Mouse (Mus musculus) brain, embryonic 18.5 days (tissue): ENCODE measurements around the gene Erbb3.
A peak's percentile ranks its signal among the peaks of the same experiment; 100 is the strongest.
"Not testable (repeated sequence)": the region's sequence is repeated elsewhere in the genome, so short reads cannot be mapped to it uniquely, and the experiment has no call there.

Experiments used
- DNase-seq: peaks from one replicate; pipeline ENCODE4 v3.0.0-alpha.2; 2012; ENCODE audit warnings: low read depth, low spot score

Erbb3 gene

DNA sequence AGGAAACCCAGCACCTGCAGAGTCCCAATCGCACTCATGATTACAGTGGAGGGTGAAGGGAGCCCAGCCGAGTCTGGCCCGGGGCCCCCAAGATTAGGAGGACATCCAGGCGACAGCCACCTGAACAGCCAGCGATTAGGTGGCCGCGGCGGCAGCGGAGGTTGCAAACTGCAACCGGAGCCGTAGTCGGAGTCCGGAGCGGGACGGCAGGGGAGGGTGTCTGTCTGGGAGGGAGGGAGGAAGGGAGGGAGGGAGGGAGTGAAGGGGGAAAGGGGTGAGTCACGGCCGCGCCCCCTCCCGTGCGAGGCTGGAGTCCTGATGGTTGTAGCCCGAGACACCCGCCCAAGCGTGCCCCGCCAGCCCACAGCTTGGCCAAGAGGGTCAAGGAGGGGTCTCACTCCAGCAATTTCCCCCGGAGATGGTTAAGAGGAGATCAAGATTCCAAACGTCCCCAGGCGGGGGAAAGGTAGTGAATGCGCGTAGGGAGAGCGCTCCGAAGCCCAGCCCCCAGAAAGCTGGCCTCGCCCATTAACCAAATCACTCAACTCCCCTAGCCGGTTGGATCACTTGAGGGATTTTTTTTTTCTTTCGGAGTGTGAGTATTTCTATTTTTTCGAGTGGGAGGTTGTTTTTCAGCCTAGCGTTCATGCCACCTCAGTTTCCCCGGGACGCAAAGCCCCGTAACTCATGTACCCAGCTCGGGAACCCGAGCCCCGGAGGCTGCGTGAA, at the start of gene Erbb3:
Erbb3 (minus strand) TSS at position 189 of the 729 bp plus-strand sequence.
- no peak for DNase-seq

- no peak for DNase-seq
Measured at GRCm38 (mm10) chr10:128637011-128637410, 47.6 kb upstream of the Erbb3 start.

DNA sequence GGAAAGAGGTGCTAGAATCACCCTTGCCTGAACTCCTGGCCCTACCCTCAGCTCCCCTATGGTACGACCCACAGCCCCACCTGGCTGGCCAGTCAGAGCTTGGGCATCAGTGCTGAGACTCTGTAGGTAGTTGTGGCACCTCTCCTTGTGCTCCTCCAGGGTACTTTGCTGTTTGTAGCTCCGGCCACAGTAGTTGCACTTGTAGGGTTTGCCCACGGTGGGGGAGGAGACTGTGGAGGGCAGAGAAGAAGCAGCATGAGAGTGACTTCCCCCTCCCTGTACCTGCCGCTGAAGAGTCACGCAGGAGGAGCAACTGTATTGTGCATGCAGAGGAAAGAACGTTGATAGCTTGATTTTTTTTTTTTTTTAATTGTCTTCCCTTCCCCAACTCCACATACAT, 47.1 kb upstream of the Erbb3 start:
- no peak for DNase-seq

- no peak for DNase-seq
Measured at GRCm38 (mm10) chr10:128635697-128636096, 46.2 kb upstream of the Erbb3 start.

DNA sequence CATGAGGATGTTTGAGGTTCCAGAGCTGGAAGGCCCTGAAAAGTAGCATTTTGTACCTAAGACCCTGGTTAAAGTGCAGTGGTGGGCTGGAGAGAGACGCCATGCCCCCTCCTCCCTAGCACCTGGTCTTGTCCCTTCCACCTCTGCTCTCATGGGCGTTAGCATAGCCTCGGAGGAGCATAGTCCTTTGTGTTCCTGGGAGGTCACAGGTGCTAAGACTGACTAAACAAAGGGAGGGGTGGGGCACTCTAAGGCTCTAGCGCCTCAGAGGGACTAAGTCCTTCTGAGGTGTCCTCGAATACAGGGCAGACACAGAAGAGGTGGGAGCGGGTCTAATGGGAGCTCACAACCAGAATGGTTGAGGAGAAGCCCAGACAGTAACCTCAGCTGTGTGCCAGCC, 42.1 kb upstream of the Erbb3 start:
- no peak for DNase-seq

DNA sequence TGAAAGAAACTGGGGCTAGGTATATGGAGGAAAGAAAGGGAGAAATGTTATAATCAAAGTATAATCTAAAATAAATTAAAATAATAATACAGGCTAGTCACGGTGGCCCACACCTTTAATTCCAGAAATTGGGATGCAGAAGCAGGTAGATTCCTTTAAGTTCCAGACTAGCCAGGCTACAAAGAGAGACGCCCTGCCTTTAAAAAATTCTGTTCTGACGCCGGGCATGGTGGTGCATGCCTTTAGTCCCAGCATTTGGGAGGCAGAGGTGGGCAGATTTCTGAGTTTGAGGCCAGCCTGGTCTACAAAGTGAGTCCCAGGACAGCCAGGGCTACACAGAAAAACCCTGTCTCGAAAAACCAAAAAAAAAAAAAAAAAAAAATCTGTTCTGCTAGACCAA, 40.9 kb upstream of the Erbb3 start:
- DNase-seq, result not testable (repeated sequence)

GRCm38 (mm10) chr10:128629746-128630145, 40.3 kb upstream of the Erbb3 start:
- no peak for DNase-seq

GRCm38 (mm10) chr10:128627398-128628317, 38.2 kb upstream of the Erbb3 start:
- DNase-seq, result no peak

DNA sequence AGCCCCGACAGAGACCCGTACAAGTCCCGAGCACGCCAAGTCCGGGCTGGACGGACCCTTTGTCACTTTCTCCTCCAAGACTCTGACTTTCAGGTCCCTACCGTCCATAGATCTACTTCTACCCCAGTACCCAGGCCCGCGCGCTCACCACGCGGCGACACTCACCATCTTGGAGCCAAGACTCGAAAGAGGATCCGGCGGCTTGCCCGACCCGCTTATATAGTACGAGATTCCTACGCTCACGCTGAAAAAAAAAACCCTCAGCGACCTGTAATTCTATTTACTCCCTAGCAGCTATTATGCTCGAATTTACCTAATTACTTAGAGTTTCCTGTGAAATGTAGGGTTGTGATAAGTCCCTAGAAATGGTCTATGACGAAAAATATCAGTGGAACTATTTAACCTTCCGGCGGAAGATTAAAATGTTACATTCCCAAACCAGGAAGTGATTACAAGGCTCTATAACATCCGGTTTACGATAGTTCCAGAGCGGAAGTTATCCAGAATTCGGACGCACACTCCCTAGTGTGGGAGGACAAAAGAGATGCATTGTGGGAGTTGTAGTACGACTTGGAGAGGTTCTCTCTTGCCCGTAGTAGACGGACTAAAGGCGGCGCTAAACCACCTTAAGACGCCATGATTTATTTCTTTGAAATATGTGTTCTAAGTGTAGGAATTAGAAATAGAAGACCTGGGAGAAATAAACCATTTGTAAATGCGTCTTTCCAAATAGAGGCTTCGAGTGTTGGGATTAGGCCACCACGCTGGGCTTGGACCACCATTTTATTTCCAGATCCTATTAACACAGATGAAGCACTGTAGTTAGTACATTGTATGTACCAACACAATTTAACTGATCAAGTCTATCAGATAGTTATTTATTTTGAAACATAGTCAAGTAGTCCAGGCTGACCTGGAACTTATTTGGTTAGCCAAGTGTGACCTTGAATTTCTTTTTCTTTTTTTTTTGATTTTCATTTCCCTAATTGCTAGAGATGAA, 37.2 kb upstream of the Erbb3 start, which contains the start of gene Rps26:
Rps26 (minus strand) TSS at position 437 of the 1,000 bp plus-strand sequence.
- peak; percentile 99 for DNase-seq

GRCm38 (mm10) chr10:128625287-128625894, 35.9 kb upstream of the Erbb3 start:
- no peak for DNase-seq

- DNase-seq, result not testable (repeated sequence)
Measured at GRCm38 (mm10) chr10:128623106-128623613, 33.7 kb upstream of the Erbb3 start.

- no peak for DNase-seq
Measured at GRCm38 (mm10) chr10:128622702-128623101, 33.2 kb upstream of the Erbb3 start.

DNA sequence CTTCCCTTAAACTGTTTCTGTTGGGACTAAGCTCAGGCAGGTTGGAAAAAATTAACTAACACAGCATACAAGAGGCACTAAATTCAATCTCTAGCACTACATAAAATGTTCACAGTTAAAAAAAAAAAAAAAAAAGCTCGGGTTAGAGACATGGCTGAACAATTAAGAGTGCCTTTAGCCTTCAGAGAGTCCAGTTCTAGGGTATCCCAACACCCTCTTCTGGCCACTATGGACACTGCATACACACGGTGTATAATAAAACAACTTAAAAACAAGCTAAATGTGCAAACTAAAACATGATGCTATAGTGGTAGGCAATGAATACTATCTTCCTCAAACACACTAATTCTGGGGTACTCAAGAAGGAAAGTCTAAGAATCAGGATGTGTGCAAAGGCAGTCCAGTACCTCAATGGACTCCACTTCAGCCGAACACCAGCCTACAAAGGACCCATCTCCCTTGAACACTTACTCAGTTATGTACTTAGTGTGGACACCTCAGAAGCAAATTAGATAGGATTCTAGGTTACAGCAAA, 32.6 kb upstream of the Erbb3 start:
- no peak for DNase-seq

- DNase-seq, result no peak
Measured at GRCm38 (mm10) chr10:128620241-128620640, 30.8 kb upstream of the Erbb3 start.

DNA sequence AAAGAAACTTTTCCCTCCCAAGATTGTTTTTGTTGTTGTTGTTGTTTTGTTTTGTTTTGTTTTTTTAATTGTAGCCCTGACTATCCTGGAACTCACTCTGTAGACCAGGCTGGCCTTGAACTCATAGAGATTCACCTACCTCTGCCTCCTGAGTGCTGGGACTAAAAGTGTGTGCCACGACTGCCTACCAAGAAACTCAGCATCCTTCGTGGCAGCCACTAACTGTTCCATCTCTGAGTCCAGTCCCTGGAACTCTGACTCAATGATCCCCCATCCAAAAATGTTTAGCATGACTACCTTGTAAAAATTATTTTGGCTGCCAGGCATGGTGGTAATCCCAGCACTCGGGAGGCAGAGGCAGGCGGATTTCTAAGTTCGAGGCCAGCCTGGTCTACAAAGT, 29.7 kb upstream of the Erbb3 start:
- DNase-seq, result not testable (repeated sequence)

DNA sequence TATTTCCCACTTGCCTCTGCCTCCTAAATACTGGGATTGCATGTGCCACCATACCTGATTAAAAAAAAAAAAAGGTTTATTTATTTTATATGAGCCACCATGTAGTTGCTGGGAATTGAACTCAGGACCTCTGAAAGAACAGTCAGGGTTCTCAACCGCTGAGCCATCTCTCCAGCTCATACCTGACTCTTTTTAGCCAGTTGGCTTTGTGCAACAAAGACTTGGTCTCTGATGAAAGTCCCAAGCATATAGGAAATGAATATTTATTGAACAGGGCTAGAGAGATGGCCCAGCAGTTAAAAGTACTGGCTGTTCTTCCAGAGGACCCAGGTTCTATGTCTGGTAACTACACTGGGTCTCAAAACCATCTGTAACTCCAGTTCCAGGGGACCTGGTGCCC, 29.1 kb upstream of the Erbb3 start:
- no peak for DNase-seq

- not testable (repeated sequence) for DNase-seq
Measured at GRCm38 (mm10) chr10:128615798-128616448, 26.5 kb upstream of the Erbb3 start.

DNA sequence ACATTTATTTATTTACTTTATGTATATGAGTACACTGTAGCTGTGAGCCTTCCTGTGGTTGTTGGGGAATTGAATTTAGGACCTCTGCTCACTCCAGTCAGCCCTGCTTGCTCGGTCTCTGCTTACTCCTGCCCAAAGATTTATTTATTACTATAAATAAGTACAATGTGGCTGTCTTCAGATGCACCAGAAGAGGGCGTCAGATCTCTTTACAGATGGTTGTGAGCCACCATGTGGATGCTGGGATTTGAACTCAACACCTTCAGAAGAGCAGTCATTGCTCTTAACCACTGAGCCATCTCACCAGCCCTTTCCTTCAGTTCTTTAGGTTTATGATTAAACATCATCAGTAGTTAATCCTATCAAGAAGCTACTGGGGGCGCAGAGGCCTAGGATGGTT, 25.5 kb upstream of the Erbb3 start:
- no peak for DNase-seq

DNA sequence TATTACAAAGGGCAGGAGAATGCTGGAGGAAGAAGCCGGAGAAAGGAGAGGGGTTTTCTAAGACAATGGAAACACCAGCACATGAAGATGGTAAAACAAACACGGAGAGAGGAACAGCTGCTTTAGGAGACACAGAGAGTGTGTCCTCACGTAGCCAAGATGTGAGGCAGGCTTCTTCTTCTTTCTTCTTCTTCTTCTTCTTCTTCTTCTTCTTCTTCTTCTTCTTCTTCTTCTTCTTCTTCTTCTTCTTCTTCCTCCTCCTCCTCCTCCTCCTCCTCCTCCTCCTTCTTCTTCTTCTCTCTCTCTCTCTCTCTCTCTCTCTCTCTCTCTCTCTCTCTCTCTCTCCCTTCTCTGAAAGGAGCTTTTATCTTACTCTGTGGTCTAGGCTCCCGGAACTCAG, 24.4 kb upstream of the Erbb3 start:
- DNase-seq, result not testable (repeated sequence)

DNA sequence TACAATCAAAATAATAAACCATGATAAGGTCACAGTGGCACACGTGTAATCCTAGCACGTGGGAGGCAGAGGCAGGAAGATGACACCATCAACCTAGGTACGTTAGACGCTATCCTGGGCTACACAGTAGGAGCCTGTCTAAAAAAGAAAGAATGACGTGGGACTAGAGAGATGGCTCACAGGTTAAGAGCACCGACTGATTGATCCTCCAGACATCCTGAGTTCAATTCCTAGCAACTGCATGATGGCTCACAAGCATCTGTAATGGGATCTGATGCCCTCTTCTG, 23.6 kb upstream of the Erbb3 start:
- DNase-seq, result no peak
